Mouse (Mus musculus): ENCODE results near the gene Pnkd. TPM values are rescaled to one million over a fixed set of nuclear protein-coding genes. Genes with fewer than 3 reads are reported as not detected.
A peak's percentile ranks its signal among the peaks of the same experiment; 100 is the strongest.

The Pnkd gene
- polyA plus RNA-seq, 1 experiment from 2014 or later = 133 TPM

DNA sequence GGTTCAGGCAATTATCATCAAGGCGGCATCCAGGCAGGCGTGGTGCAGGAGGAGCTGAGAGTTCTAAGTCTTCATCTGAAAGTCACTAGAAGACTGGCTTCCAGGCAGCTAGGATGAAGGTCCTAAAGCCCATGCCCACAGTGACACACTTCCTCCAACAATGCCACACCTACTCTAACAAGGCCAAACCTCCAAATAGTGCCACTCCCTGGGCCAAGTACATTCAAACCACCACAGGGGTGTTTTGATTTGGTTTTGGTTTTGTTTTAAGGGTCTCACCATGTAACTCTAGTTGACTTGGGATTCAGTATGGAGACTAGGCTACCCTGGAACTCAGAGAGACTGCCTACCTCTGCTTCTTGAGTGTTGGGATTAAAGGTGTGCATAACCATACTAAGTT lies 20.8 kb downstream of the Pnkd start, which contains the start of gene Tmbim1:
TSS of gene Tmbim1 (minus strand) at position 101 of the 400 bp plus-strand sequence.
- Histone ChIP-seq H3K4me1 (ENCODE audit: control insufficient read depth, insufficient read depth, low read length) (peaks cover 5% of the 10 kb centered on the region), H3K9ac (ENCODE audit: low read depth, low read length) (peak within 1 kb of the TSS; percentile 88), H3K4me3 (ENCODE audit: low read depth, low read length) (peak within 1 kb of the TSS; percentile 74), H3K27me3 (replicated peaks; ENCODE audit: control insufficient read depth, insufficient read depth, low read length) (no peaks in the 10 kb centered on the region), H3K4me2 (ENCODE audit: low read depth, low read length) (peak within 1 kb of the TSS; percentile 77), H3K36me3 (ENCODE audit: control insufficient read depth, insufficient read depth, low read length) (no peaks in the 10 kb centered on the region), H3K27ac (replicated peaks; ENCODE audit: low read depth, low read length) (peak within 1 kb of the TSS; percentile 87; the same call in 1 of the 2 replicates), H3K9me3 (ENCODE audit: control insufficient read depth, low read length) (no peaks in the 10 kb centered on the region)
- DNase-seq (ENCODE audit: low spot score) = no peak
- 91% methylated on average over 2 of the region's 2 CpGs for WGBS
- ATAC-seq (ENCODE audit: low read depth) = no peak

DNA sequence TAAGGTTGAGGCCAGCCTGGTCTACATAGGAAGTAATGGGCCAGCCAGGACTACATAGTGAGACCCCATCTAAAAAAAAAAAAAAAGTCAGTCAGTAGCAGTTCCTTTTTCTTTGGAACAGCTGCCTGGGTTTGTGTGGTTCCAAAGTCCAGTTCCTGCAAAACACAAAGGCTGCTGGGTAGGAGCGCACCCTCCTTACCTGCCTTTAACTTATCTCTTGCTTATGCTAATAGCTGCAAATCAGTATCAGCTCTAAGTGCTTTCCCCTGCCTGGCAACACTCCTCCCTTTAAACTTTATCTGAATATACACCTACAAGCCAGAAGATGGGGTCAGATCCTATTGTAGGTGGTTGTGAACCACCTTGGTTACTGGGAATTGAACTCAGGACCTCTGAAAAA lies 22.4 kb downstream of the Pnkd start:
- H3K4me2 ChIP-seq (ENCODE audit: low read depth, low read length) = no peak overlapping the region
- no peaks in the 10 kb centered on the region for H3K36me3 ChIP-seq (ENCODE audit: control insufficient read depth, insufficient read depth, low read length)
- peaks cover 5% of the 10 kb centered on the region for H3K4me1 ChIP-seq (ENCODE audit: control insufficient read depth, insufficient read depth, low read length)
- no peak for DNase-seq (ENCODE audit: low spot score)
- no peak overlapping the region for H3K4me3 ChIP-seq (ENCODE audit: low read depth, low read length)
- 95% methylated on average over 1 of the region's 1 CpGs for WGBS
- no peak overlapping the region for H3K27ac ChIP-seq (replicated peaks; ENCODE audit: low read depth, low read length)
- no peaks in the 10 kb centered on the region for H3K27me3 ChIP-seq (replicated peaks; ENCODE audit: control insufficient read depth, insufficient read depth, low read length)
- H3K9me3 ChIP-seq (ENCODE audit: control insufficient read depth, low read length) = no peaks in the 10 kb centered on the region
- ATAC-seq (ENCODE audit: low read depth) = no peak
- no peak overlapping the region for H3K9ac ChIP-seq (ENCODE audit: low read depth, low read length)

DNA sequence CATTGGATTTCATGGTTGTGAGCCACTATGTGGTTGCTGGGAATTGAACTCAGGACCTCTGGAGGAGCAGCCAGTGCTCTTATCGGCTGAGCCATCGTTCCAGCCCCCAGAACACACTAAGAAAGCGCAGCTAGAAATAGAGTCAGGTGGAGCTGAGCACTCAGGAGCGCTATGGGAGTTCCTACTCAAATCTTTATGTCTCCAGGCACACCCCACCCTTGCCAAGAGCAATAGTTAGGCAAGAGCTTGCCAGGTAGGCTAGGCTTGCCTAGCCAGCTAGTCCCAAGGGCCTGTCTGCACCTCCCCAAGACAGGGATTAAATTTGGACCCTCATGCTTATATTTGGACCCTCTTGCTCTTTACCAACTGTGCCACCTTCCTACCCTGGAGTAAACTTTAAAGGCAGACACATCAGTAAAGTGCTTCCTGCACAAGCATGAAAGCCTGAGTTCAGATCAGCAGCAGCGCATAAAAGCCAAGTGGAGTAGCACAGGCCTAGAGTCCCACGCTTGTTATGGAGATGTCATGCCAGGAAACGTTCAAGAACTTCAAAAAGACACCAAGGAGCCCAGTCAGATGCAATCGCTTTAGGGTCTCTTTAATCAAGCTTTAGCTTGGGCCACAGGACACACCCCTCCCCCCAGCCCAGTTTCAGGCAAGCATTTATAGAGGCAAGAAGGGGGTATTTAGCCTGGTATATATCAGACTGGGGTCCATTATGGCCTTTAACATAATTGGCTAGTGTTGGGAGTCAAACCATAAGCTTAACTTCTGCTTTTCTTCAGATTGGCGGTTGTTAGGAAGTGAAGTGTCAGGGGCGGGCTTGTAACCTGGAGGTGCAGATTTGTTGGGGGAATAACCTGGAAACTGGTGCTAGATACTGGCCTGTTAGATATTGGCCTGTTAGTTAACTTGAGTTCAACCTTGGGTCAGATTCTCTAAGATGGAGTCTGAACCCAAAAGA lies 23.6 kb downstream of the Pnkd start:
- DNase-seq (ENCODE audit: low spot score) = no peak
- Histone ChIP-seq H3K36me3 (ENCODE audit: control insufficient read depth, insufficient read depth, low read length) (no peaks in the 10 kb centered on the region), H3K27me3 (replicated peaks; ENCODE audit: control insufficient read depth, insufficient read depth, low read length) (no peaks in the 10 kb centered on the region)

DNA sequence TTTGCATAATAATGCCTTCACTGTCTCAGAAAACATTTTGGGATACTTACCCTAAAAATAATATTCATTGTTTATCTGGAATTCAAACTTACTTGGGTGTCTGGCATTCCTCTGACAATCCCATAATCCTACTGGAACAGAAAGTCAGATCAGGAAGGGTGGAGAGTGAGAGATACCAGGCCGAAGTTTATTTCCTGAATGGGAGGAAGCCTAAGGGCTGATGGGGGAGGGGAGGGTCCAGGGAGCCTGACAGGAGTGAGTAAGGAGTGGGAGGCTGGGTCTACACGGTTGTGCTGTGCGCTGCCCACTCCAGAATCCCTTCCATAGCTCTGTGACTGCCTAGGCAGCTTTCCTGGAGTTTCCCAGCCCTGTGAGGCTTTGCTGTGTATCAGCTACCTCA lies 25.0 kb downstream of the Pnkd start:
- ATAC-seq (ENCODE audit: low read depth) = no peak

More for the DNA sequence above, 23.6 kb downstream of the Pnkd start:
- H3K4me1 ChIP-seq (ENCODE audit: control insufficient read depth, insufficient read depth, low read length) = no peaks in the 10 kb centered on the region
- WGBS = 67% methylated on average over 10 of the region's 10 CpGs
- no peak overlapping the region for H3K9ac ChIP-seq (ENCODE audit: low read depth, low read length)
- H3K4me3 ChIP-seq (ENCODE audit: low read depth, low read length) = no peak overlapping the region
- no peak overlapping the region for H3K4me2 ChIP-seq (ENCODE audit: low read depth, low read length)
- ATAC-seq (ENCODE audit: low read depth) = no peak
- no peaks in the 10 kb centered on the region for H3K9me3 ChIP-seq (ENCODE audit: control insufficient read depth, low read length)
- H3K27ac ChIP-seq (replicated peaks; ENCODE audit: low read depth, low read length) = no peak overlapping the region

GRCm38 (mm10) chr1:74313049-74313692 lies 28.4 kb downstream of the Pnkd start:
- H3K9ac ChIP-seq (ENCODE audit: low read depth, low read length) = no peak overlapping the region
- H3K27ac ChIP-seq (replicated peaks; ENCODE audit: low read depth, low read length) = no peak overlapping the region
- DNase-seq (ENCODE audit: low spot score) = peak; percentile 95
- H3K4me1 ChIP-seq (ENCODE audit: control insufficient read depth, insufficient read depth, low read length) = no peaks in the 10 kb centered on the region
- no peak overlapping the region for H3K4me2 ChIP-seq (ENCODE audit: low read depth, low read length)
- peak; percentile 82; the same call in 1 of the 2 replicates for ATAC-seq (ENCODE audit: low read depth)
- H3K4me3 ChIP-seq (ENCODE audit: low read depth, low read length) = no peak overlapping the region
- no peaks in the 10 kb centered on the region for H3K27me3 ChIP-seq (replicated peaks; ENCODE audit: control insufficient read depth, insufficient read depth, low read length)
- no peaks in the 10 kb centered on the region for H3K9me3 ChIP-seq (ENCODE audit: control insufficient read depth, low read length)
- 2% methylated on average over 3 of the region's 3 CpGs for WGBS
- no peaks in the 10 kb centered on the region for H3K36me3 ChIP-seq (ENCODE audit: control insufficient read depth, insufficient read depth, low read length)

More for the DNA sequence above, 25.0 kb downstream of the Pnkd start:
- no peaks in the 10 kb centered on the region for H3K9me3 ChIP-seq (ENCODE audit: control insufficient read depth, low read length)
- H3K9ac ChIP-seq (ENCODE audit: low read depth, low read length) = 0 out of 2 replicates have a peak overlapping the region, but pooled peaks have one; percentile 2
- DNase-seq (ENCODE audit: low spot score) = no peak
- H3K36me3 ChIP-seq (ENCODE audit: control insufficient read depth, insufficient read depth, low read length) = no peaks in the 10 kb centered on the region
- no peak overlapping the region for H3K4me2 ChIP-seq (ENCODE audit: low read depth, low read length)
- no peaks in the 10 kb centered on the region for H3K4me1 ChIP-seq (ENCODE audit: control insufficient read depth, insufficient read depth, low read length)
- H3K27me3 ChIP-seq (replicated peaks; ENCODE audit: control insufficient read depth, insufficient read depth, low read length) = no peaks in the 10 kb centered on the region
- H3K27ac ChIP-seq (replicated peaks; ENCODE audit: low read depth, low read length) = no peak overlapping the region
- 12% methylated on average over 2 of the region's 3 CpGs for WGBS
- H3K4me3 ChIP-seq (ENCODE audit: low read depth, low read length) = no peak overlapping the region

GRCm38 (mm10) chr1:74314796-74315195 lies 30.1 kb downstream of the Pnkd start:
- WGBS = 80% methylated on average over 3 of the region's 3 CpGs
- H3K4me3 ChIP-seq (ENCODE audit: low read depth, low read length) = no peak overlapping the region
- no peak for ATAC-seq (ENCODE audit: low read depth)
- no peak for DNase-seq (ENCODE audit: low spot score)
- H3K36me3 ChIP-seq (ENCODE audit: control insufficient read depth, insufficient read depth, low read length) = no peaks in the 10 kb centered on the region
- no peaks in the 10 kb centered on the region for H3K27me3 ChIP-seq (replicated peaks; ENCODE audit: control insufficient read depth, insufficient read depth, low read length)
- no peak overlapping the region for H3K27ac ChIP-seq (replicated peaks; ENCODE audit: low read depth, low read length)
- no peaks in the 10 kb centered on the region for H3K4me1 ChIP-seq (ENCODE audit: control insufficient read depth, insufficient read depth, low read length)
- H3K9me3 ChIP-seq (ENCODE audit: control insufficient read depth, low read length) = no peaks in the 10 kb centered on the region
- H3K9ac ChIP-seq (ENCODE audit: low read depth, low read length) = no peak overlapping the region
- no peak overlapping the region for H3K4me2 ChIP-seq (ENCODE audit: low read depth, low read length)

DNA sequence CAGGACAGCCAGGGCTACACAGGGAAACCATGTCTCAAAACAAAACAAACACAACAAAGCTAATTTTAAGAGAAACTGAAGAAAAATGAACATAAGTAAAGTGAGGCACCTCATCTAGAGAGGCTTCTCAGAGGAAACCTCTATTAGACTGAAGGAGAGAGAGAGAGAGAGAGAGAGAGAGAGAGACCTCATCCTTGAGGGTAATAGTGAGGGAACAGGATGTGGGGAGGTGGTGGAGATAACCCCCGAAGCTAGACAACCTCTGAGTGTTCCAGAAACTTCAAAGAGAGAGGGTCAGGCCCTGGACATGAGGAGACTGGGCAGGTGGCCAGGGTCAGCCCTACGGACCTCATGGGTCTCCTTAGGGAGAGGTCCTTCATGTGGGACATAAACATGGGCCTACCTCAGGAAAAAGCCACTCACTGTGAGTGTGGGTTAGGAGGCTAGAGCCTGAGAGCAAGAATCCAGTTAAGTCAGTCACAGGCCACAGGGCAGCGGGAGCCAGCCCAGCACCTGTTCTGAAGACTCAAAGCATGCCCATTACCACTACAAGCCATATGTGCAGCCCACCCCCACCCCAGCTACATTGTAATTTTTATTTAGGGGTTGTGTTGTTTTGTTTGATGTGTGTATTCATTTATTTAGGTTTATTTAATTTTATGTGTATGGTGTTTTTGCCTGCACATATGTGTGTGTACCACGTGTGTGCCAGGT lies 31.5 kb downstream of the Pnkd start:
- no peak for ATAC-seq (ENCODE audit: low read depth)
- H3K4me2 ChIP-seq (ENCODE audit: low read depth, low read length) = no peak overlapping the region
- H3K4me1 ChIP-seq (ENCODE audit: control insufficient read depth, insufficient read depth, low read length) = no peaks in the 10 kb centered on the region
- no peaks in the 10 kb centered on the region for H3K9me3 ChIP-seq (ENCODE audit: control insufficient read depth, low read length)
- no peak overlapping the region for H3K27ac ChIP-seq (replicated peaks; ENCODE audit: low read depth, low read length)
- H3K4me3 ChIP-seq (ENCODE audit: low read depth, low read length) = no peak overlapping the region
- WGBS = 61% methylated on average over 4 of the region's 4 CpGs
- no peak overlapping the region for H3K9ac ChIP-seq (ENCODE audit: low read depth, low read length)
- H3K36me3 ChIP-seq (ENCODE audit: control insufficient read depth, insufficient read depth, low read length) = no peaks in the 10 kb centered on the region
- H3K27me3 ChIP-seq (replicated peaks; ENCODE audit: control insufficient read depth, insufficient read depth, low read length) = no peaks in the 10 kb centered on the region
- no peak for DNase-seq (ENCODE audit: low spot score)

- no peak overlapping the region for H3K9ac ChIP-seq (ENCODE audit: low read depth, low read length)
- no peak overlapping the region for H3K4me2 ChIP-seq (ENCODE audit: low read depth, low read length)
- ATAC-seq (ENCODE audit: low read depth) (no peak), DNase-seq (ENCODE audit: low spot score) (no peak)
- H3K27ac ChIP-seq (replicated peaks; ENCODE audit: low read depth, low read length) = no peak overlapping the region
- no peak overlapping the region for H3K4me3 ChIP-seq (ENCODE audit: low read depth, low read length)
- 84% methylated on average over 3 of the region's 3 CpGs for WGBS
- H3K27me3 ChIP-seq (replicated peaks; ENCODE audit: control insufficient read depth, insufficient read depth, low read length) = no peaks in the 10 kb centered on the region
- H3K36me3 ChIP-seq (ENCODE audit: control insufficient read depth, insufficient read depth, low read length) = no peaks in the 10 kb centered on the region
- H3K9me3 ChIP-seq (ENCODE audit: control insufficient read depth, low read length) = no peaks in the 10 kb centered on the region
- no peaks in the 10 kb centered on the region for H3K4me1 ChIP-seq (ENCODE audit: control insufficient read depth, insufficient read depth, low read length)
Observed at GRCm38 (mm10) chr1:74318711-74319110, 34.0 kb downstream of the Pnkd start.

Data from embryonic facial prominence, embryonic 14.5 days (tissue).